Mouse (Mus musculus) kidney, adult 2 months (tissue): ENCODE results near the gene Diaph3.

Experiments
- CTCF ChIP-seq: fragments of 200-500 bp; conservative IDR thresholded peaks from 2 replicates; pipeline ENCODE4 v1.5.1; 2011; ENCODE audit warnings: low read depth, mild to moderate bottlenecking, control low read depth, low read length, moderate library complexity, mixed read lengths; ENCODE audit not compliant: insufficient read depth, insufficient read length
- POLR2A ChIP-seq: fragments of 200-500 bp; IDR thresholded peaks from one replicate; pipeline ENCODE4 v1.6.1; 2011; ENCODE audit warnings: low read depth, low read length, control low read depth

- TF ChIP-seq CTCF, result no peak
- no peak for TF ChIP-seq POLR2A
Measured at GRCm38 (mm10) chr14:86816246-86816645, 324.8 kb downstream of the Diaph3 start.
